8 mouse cellular contexts compared by ENCODE assay signal in genomic region chr9:121360327-121360954, GRCm38 (mm10).
DNase-seq lines count a peak whose midpoint lies in the region; ATAC-seq and TF ChIP-seq lines count a peak whose summit lies in the region.

No protein-coding gene starts in this region.

- TF ChIP-seq CTCF in lung, adult 2 months (IDR thresholded peaks at IDR 0.05; ENCODE audit: insufficient read depth, low read length): no peak

- H3K36me3 ChIP-seq in lung, embryonic 15.5 days: peaks cover 9% of the 10 kb centered on the region; the same call in 1 of the 2 replicates
- peaks cover 17% of the 10 kb centered on the region for H3K36me3 ChIP-seq in heart, embryonic 14.5 days (ENCODE audit: control insufficient read depth, insufficient read depth, low read length)
- no peaks in the 10 kb centered on the region for H3K36me3 ChIP-seq in limb, embryonic 11.5 days (ENCODE audit: control insufficient read depth, insufficient read depth, low read length)
- no peaks in the 10 kb centered on the region for H3K36me3 ChIP-seq in midbrain, embryonic 16.5 days (ENCODE audit: control insufficient read depth, insufficient read depth, low read length)

- DNase-seq in lung, adult 2 months: no peak
- DNase-seq in cerebellum, postnatal 10 days: peak; percentile 82 to 86
- DNase-seq in limb, embryonic 11.5 days (ENCODE audit: low spot score): no peak
- DNase-seq in thymus, postnatal 4 days: peak; percentile 73
- no peak for DNase-seq in gastrocnemius, postnatal 4 days (ENCODE audit: low spot score in 2 of 2)

- H3K4me1 ChIP-seq in lung, embryonic 15.5 days: peaks cover 39% of the 10 kb centered on the region
- peaks cover 17% of the 10 kb centered on the region for H3K4me1 ChIP-seq in lung, adult 2 months (ENCODE audit: control insufficient read depth, insufficient read depth, low read length)
- H3K4me1 ChIP-seq in heart, embryonic 14.5 days (ENCODE audit: control insufficient read depth in 2 of 2, insufficient read depth in 2 of 2, low read length in 2 of 2): peaks cover 43 to 57% of the 10 kb centered on the region in 2 experiments
- H3K4me1 ChIP-seq in limb, embryonic 11.5 days (ENCODE audit: control insufficient read depth, insufficient read depth, low read length): peaks cover 13% of the 10 kb centered on the region
- peaks cover 17% of the 10 kb centered on the region for H3K4me1 ChIP-seq in midbrain, embryonic 16.5 days (ENCODE audit: control insufficient read depth, insufficient read depth, low read length)

- H3K27ac ChIP-seq in lung, embryonic 15.5 days: peak overlapping the region; percentile 88
- peak overlapping the region; percentile 77 to 81 for H3K27ac ChIP-seq in heart, embryonic 14.5 days (replicated peaks in 1 of 2; ENCODE audit: control insufficient read depth in 1 of 2, insufficient read depth in 1 of 2, low read depth in 2 of 2, low read length in 2 of 2)
- H3K27ac ChIP-seq in limb, embryonic 11.5 days (replicated peaks; ENCODE audit: low read depth, low read length): no peak overlapping the region; the same call in 1 of the 2 replicates
- H3K27ac ChIP-seq in midbrain, embryonic 16.5 days (ENCODE audit: low read length): peak overlapping the region; percentile 86

- no peak; the same call in 1 of the 2 replicates for TF ChIP-seq POLR2A in lung, adult 2 months (IDR thresholded peaks at IDR 0.05; ENCODE audit: borderline replicate concordance, extremely low read depth, low read depth, low read length)

- H3K9me3 ChIP-seq in lung, embryonic 15.5 days: no peaks in the 10 kb centered on the region
- H3K9me3 ChIP-seq in heart, embryonic 14.5 days (ENCODE audit: control insufficient read depth, low read length): no peaks in the 10 kb centered on the region
- no peaks in the 10 kb centered on the region for H3K9me3 ChIP-seq in limb, embryonic 11.5 days (ENCODE audit: control insufficient read depth, low read length)
- no peaks in the 10 kb centered on the region for H3K9me3 ChIP-seq in midbrain, embryonic 16.5 days (replicated peaks; ENCODE audit: control insufficient read depth, low read length, poor library complexity, severe bottlenecking)

- no peak overlapping the region for H3K4me3 ChIP-seq in lung, embryonic 15.5 days
- no peak overlapping the region for H3K4me3 ChIP-seq in lung, adult 2 months (replicated peaks; ENCODE audit: extremely low read depth, low read depth, low read length)
- H3K4me3 ChIP-seq in heart, embryonic 14.5 days (ENCODE audit: control insufficient read depth in 1 of 2, insufficient read depth in 1 of 2, low read depth in 1 of 2, low read length in 2 of 2): no peak overlapping the region
- no peak overlapping the region for H3K4me3 ChIP-seq in limb, embryonic 11.5 days (ENCODE audit: low read depth, low read length)
- 0 out of 2 replicates have a peak overlapping the region, but pooled peaks have one; percentile 6 for H3K4me3 ChIP-seq in midbrain, embryonic 16.5 days (ENCODE audit: low read depth, low read length)

- WGBS in lung, embryonic 15.5 days: 11% methylated on average over 11 of the region's 12 CpGs
- WGBS in lung, adult 2 months: 8% methylated on average over 12 of the region's 12 CpGs
- 28% methylated on average over 11 of the region's 12 CpGs for WGBS in heart, embryonic 14.5 days
- WGBS in limb, embryonic 11.5 days: 29% methylated on average over 11 of the region's 12 CpGs
- 4% methylated on average over 11 of the region's 12 CpGs for WGBS in midbrain, embryonic 16.5 days

- peak overlapping the region; percentile 32; the same call in 1 of the 2 replicates for H3K9ac ChIP-seq in lung, embryonic 15.5 days
- H3K9ac ChIP-seq in heart, embryonic 14.5 days (ENCODE audit: low read length): peak overlapping the region; percentile 41; the same call in 1 of the 2 replicates
- H3K9ac ChIP-seq in limb, embryonic 11.5 days (ENCODE audit: low read length): peak overlapping the region; percentile 34; the same call in 1 of the 2 replicates
- H3K9ac ChIP-seq in midbrain, embryonic 16.5 days (ENCODE audit: low read depth, low read length): peak overlapping the region; percentile 42; the same call in 1 of the 2 replicates

- H3K27me3 ChIP-seq in lung, embryonic 15.5 days: no peaks in the 10 kb centered on the region
- no peaks in the 10 kb centered on the region for H3K27me3 ChIP-seq in heart, embryonic 14.5 days (ENCODE audit: control insufficient read depth, insufficient read depth, low read length)
- H3K27me3 ChIP-seq in limb, embryonic 11.5 days (ENCODE audit: control insufficient read depth, insufficient read depth, low read length): no peaks in the 10 kb centered on the region
- no peaks in the 10 kb centered on the region for H3K27me3 ChIP-seq in midbrain, embryonic 16.5 days (ENCODE audit: control insufficient read depth, insufficient read depth, low read depth, low read length)

- H3K4me2 ChIP-seq in lung, embryonic 15.5 days: peak overlapping the region; percentile 37
- H3K4me2 ChIP-seq in heart, embryonic 14.5 days (ENCODE audit: low read length): peak overlapping the region; percentile 23; the same call in 1 of the 2 replicates
- no peak overlapping the region for H3K4me2 ChIP-seq in limb, embryonic 11.5 days (ENCODE audit: low read depth, severe bottlenecking)
- H3K4me2 ChIP-seq in midbrain, embryonic 16.5 days (ENCODE audit: low read length): peak overlapping the region; percentile 29; the same call in 1 of the 2 replicates

- ATAC-seq in lung, embryonic 15.5 days (ENCODE audit: borderline replicate concordance, extremely low read depth, low FRiP score, low TSS enrichment): peak; percentile 74; the same call in 1 of the 2 replicates
- peak; percentile 24; the same call in 1 of the 2 replicates for ATAC-seq in heart, embryonic 14.5 days (ENCODE audit: insufficient number of reproducible peaks, insufficient read depth, low FRiP score, low read depth)
- no peak for ATAC-seq in limb, embryonic 11.5 days (ENCODE audit: insufficient number of reproducible peaks, low FRiP score, low TSS enrichment, low read depth)
- peak; percentile 79 for ATAC-seq in midbrain, embryonic 16.5 days

Comparison
In these comparisons a context has a peak if more than half of its experiments do, and no peak if none do; other contexts are left out.
1. DNase-seq: peak in cerebellum, postnatal 10 days (2 of 2) and thymus, postnatal 4 days (single experiment); none in lung, adult 2 months (single experiment), limb, embryonic 11.5 days (single experiment) and gastrocnemius, postnatal 4 days (0 of 2).
2. Peak in every context shown above with its lines, with median percentiles within 50 percentile points of each other: H3K9ac ChIP-seq.